Mouse (Mus musculus) kidney, embryonic 14.5 days (tissue): ENCODE measurements around the gene Sass6. TPM values are rescaled to one million over a fixed set of nuclear protein-coding genes. Genes with fewer than 3 reads are reported as not detected.

Experiments used
- ATAC-seq: fragments of 200-750 bp; cut with Nextera tagmentation; 2 replicates; pipeline ENCODE4 v1.8.0; 2017; ENCODE audit warnings: moderate number of reproducible peaks, mild to moderate bottlenecking, moderate TSS enrichment, moderate library complexity; ENCODE audit not compliant: low FRiP score, low TSS enrichment
- H3K27ac ChIP-seq: fragments of 300-500 bp; sonication (generic); 2 replicates; pipeline ENCODE4 v1.5.1; 2014; ENCODE audit warnings: low read depth, mild to moderate bottlenecking, low read length, moderate library complexity, mixed read lengths
- H3K27me3 ChIP-seq: fragments of 300-500 bp; sonication (generic); 2 replicates; pipeline ENCODE4 v1.6.1; 2014; ENCODE audit warnings: mild to moderate bottlenecking, low read length; ENCODE audit not compliant: control insufficient read depth, insufficient read depth
- H3K36me3 ChIP-seq: fragments of 300-500 bp; sonication (generic); 2 replicates; pipeline ENCODE4 v1.6.1; 2014; ENCODE audit warnings: low read length, mixed read lengths; ENCODE audit not compliant: control insufficient read depth, insufficient read depth
- H3K4me1 ChIP-seq: fragments of 300-500 bp; sonication (generic); 2 replicates; pipeline ENCODE4 v1.6.1; 2014; ENCODE audit warnings: low read length, mixed read lengths; ENCODE audit not compliant: control insufficient read depth, insufficient read depth
- H3K4me2 ChIP-seq: fragments of 300-500 bp; sonication (generic); replicated peaks from 2 replicates; pipeline ENCODE4 v1.6.1; 2014; ENCODE audit warnings: low read depth, mild to moderate bottlenecking, low read length
- H3K4me3 ChIP-seq: fragments of 300-500 bp; sonication (generic); 2 replicates; pipeline ENCODE4 v1.5.1; 2014; ENCODE audit warnings: mild to moderate bottlenecking, low read length
- H3K9ac ChIP-seq: fragments of 300-500 bp; sonication (generic); 2 replicates; pipeline ENCODE4 v1.6.1; 2014; ENCODE audit warnings: low read depth, mild to moderate bottlenecking, low read length, moderate library complexity
- H3K9me3 ChIP-seq: fragments of 300-500 bp; sonication (generic); 2 replicates; pipeline ENCODE4 v1.6.1; 2016; ENCODE audit warnings: low read length; ENCODE audit not compliant: control insufficient read depth
- WGBS: fragments of 180-500 bp; shearing (Covaris S2); extraction: QIAGEN DNeasy Blood & Tissue Kit; methylation state at CpG from one replicate; pipeline ENCODE4 v1.1.7; 2014; 5-methylcytosine and 5-hydroxymethylcytosine counted together
- polyA plus RNA-seq: library from polyadenylated mRNA; unstranded; fragments of >200 nt; fragmentation: Nextera tagmentation; extraction: Ambion mirVana; gene quantifications from 2 replicates; pipeline ENCODE4 v1.2.1, GENCODE M21; 2014

Sass6 gene
- polyA plus RNA-seq, 1 experiment from 2014 or later: 30.8 TPM

DNA sequence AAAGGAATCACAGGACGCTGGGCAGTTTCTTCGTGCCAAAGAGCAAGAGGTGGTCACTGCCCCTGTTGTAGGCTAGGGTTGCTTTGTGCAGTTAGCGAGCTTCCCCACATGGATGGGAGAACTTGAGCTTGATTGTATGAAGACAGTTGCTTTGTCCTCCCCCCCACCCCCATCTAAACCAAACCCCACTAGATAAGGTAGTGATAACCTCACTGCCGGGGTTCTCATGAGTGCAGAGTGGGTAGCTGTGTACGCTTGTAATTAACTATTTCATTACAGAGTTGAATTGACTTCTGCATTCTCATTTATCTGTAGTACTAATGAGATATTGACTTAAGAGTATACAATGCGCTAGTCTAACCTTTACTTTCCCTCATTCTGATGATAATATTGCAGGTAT, 24.1 kb downstream of the Sass6 start:
- Histone ChIP-seq H3K4me1 (no peaks in the 10 kb centered on the region), H3K9ac (no peak overlapping the region), H3K9me3 (no peaks in the 10 kb centered on the region), H3K27ac (no peak overlapping the region), H3K27me3 (no peaks in the 10 kb centered on the region), H3K4me3 (no peak overlapping the region), H3K4me2 (no peak overlapping the region), H3K36me3 (peaks cover 43% of the 10 kb centered on the region)
- no peak for ATAC-seq
- 86% methylated on average over 6 of the region's 6 CpGs for WGBS

DNA sequence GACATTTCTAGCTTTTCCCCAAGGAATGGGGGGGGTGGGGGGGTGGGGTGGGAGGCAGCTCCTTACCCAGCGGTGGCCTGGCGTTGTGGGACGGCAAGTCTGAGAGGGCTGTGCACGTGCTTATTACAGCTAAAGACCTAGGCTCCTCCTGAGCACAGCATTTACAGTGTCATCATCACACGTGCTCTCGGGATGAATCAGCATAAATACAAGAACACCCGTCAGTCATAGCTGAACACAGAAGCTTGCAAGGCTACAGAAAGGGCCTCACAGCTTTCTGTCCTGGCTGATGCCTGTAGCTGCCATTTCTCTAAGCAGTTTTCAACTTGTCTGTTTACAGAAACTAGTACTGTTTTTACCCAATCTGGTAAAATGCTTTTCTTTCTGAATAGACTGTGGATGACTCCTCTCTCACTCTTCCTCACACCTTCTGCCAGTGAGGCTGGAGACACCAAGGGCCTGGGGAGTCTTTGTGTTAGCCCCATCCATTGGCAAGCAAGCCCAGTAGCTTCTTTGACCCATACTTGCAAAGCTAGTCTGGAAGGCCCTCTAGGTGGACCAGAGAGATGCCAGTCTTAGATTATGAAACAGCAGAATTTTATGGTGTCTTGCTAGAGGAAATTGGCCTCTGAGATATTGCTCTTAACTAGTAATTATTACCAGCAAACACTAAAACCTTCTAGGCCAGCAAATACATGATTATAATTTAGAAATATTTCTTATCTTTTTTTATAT, 26.0 kb downstream of the Sass6 start:
- no peak overlapping the region for H3K27ac ChIP-seq
- H3K4me3 ChIP-seq: no peak overlapping the region
- WGBS: 97% methylated on average over 7 of the region's 7 CpGs
- no peaks in the 10 kb centered on the region for H3K9me3 ChIP-seq
- no peak overlapping the region for H3K9ac ChIP-seq
- no peaks in the 10 kb centered on the region for H3K4me1 ChIP-seq
- peaks cover 29% of the 10 kb centered on the region; the same call in 1 of the 2 replicates for H3K36me3 ChIP-seq
- H3K4me2 ChIP-seq: no peak overlapping the region
- no peaks in the 10 kb centered on the region for H3K27me3 ChIP-seq
- no peak for ATAC-seq

DNA sequence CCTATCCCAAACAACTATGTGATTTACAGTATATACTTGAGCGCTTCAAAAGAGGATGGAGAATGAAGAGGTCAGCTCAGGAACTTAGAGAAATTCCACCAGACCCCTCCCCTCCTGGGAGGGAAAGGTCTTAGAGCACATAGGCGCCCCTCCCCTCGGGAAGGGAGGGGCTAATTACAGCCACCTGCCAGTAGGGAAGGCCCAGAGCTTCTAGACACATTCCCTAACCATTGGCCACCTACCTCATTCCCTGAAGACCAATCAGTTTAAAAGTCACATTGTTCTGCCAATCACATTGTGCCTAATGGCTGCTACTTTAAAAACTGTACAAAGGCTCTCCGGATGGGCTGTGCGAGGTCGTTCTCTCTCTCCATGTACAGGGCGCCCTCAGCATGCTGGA, 27.9 kb downstream of the Sass6 start:
- H3K4me1 ChIP-seq: no peaks in the 10 kb centered on the region
- 93% methylated on average over 7 of the region's 7 CpGs for WGBS
- H3K4me2 ChIP-seq: no peak overlapping the region
- no peaks in the 10 kb centered on the region for H3K27me3 ChIP-seq
- H3K9ac ChIP-seq: no peak overlapping the region
- H3K27ac ChIP-seq: no peak overlapping the region
- no peaks in the 10 kb centered on the region for H3K9me3 ChIP-seq
- H3K36me3 ChIP-seq: peaks cover 33% of the 10 kb centered on the region; the same call in 1 of the 2 replicates
- H3K4me3 ChIP-seq: no peak overlapping the region
- no peak for ATAC-seq

DNA sequence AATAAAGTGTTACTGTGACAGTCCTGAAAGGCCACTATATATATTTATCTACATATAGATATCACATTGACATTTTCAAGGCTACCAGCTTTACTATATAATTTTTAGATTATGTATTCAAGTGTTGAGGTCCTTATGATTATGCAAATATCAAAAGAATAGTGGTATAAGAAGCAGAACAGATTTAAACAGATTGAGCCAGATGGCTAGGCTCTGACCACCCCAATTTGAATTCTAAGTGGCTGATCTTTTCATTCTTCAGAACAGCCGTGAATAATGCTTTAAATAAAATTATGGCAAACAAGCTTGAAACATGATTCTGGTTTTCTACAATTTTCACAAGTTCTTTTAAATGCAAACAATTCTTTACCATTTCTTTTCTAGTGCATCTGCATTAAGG, 36.7 kb downstream of the Sass6 start:
- no peak overlapping the region for H3K27ac ChIP-seq
- peaks cover 63% of the 10 kb centered on the region for H3K36me3 ChIP-seq
- no peak overlapping the region for H3K9ac ChIP-seq
- ATAC-seq: no peak
- H3K4me2 ChIP-seq: no peak overlapping the region
- 85% methylated on average over 1 of the region's 1 CpGs for WGBS
- no peaks in the 10 kb centered on the region for H3K27me3 ChIP-seq
- no peaks in the 10 kb centered on the region for H3K9me3 ChIP-seq
- no peaks in the 10 kb centered on the region for H3K4me1 ChIP-seq
- no peak overlapping the region for H3K4me3 ChIP-seq

DNA sequence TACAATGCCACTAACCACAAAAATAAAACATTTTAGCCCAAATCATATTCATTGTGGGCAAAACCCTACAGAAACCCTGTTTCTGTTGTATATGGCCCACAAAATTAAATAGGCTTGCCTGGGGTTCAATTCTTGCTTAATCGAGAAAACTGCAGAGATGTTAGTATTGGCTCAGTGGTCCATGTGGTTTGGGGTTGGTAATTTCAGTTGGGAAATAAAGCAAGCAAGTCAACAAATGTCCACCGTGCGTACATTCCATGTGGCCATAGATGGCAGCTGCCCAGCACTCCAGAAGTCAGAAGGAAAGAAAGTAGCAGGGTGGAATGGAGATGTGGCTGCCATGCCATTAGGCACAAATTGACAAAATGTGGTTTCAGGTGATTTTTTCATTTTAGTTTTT, 38.2 kb downstream of the Sass6 start:
- Histone ChIP-seq H3K36me3 (peaks cover 68% of the 10 kb centered on the region), H3K9me3 (no peaks in the 10 kb centered on the region), H3K27me3 (no peaks in the 10 kb centered on the region), H3K4me1 (no peaks in the 10 kb centered on the region), H3K9ac (no peak overlapping the region), H3K4me2 (no peak overlapping the region), H3K4me3 (no peak overlapping the region), H3K27ac (no peak overlapping the region)
- WGBS: 95% methylated on average over 3 of the region's 3 CpGs
- no peak for ATAC-seq

DNA sequence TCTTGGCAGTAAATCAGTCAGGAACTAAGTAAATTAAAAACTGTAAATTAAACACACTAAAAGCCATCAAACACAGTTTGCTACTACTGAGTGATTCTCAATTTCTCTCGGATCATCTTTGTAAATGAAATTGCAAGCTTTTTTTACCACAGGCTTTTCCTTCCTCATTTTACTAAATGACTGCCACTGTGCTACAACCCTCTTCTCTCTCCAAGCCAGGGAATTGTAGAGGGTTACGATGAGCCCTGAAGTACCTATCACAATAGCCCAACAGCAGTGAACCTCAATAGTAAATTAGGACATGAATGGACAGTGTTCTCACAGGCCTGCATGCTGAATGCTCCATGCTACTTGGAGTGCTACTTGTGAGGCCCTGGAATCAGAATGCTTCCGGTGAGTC, 39.3 kb downstream of the Sass6 start:
- Histone ChIP-seq H3K4me1 (no peaks in the 10 kb centered on the region), H3K9ac (no peak overlapping the region), H3K27me3 (no peaks in the 10 kb centered on the region), H3K4me2 (no peak overlapping the region), H3K27ac (no peak overlapping the region), H3K4me3 (no peak overlapping the region), H3K9me3 (no peaks in the 10 kb centered on the region), H3K36me3 (peaks cover 77% of the 10 kb centered on the region)
- WGBS: 90% methylated on average over 3 of the region's 3 CpGs
- no peak for ATAC-seq

DNA sequence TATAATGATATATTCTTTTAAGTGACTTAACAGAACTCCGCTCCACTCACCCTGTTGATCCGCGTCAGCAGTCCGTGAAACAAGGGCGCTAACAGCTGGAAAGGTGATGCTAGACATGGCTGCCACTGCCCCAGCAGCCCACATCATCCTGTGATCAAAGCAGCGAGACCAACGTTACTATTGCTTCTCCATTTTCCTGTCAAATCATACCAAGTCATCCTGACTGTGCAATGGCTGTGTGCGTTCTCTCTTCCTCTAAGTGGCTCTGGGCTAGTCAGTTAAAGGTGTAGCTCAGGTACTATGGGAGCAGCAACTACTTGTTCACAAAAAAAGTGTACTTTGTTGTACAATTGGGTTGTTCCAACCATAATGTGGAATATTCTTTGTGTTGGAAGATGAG, 40.1 kb downstream of the Sass6 start:
- H3K4me2 ChIP-seq: no peak overlapping the region
- H3K4me1 ChIP-seq: no peaks in the 10 kb centered on the region
- H3K9me3 ChIP-seq: no peaks in the 10 kb centered on the region
- no peak overlapping the region for H3K9ac ChIP-seq
- WGBS: 94% methylated on average over 8 of the region's 8 CpGs
- no peak overlapping the region for H3K4me3 ChIP-seq
- ATAC-seq: no peak
- H3K27me3 ChIP-seq: no peaks in the 10 kb centered on the region
- H3K36me3 ChIP-seq: peaks cover 84% of the 10 kb centered on the region
- no peak overlapping the region for H3K27ac ChIP-seq

DNA sequence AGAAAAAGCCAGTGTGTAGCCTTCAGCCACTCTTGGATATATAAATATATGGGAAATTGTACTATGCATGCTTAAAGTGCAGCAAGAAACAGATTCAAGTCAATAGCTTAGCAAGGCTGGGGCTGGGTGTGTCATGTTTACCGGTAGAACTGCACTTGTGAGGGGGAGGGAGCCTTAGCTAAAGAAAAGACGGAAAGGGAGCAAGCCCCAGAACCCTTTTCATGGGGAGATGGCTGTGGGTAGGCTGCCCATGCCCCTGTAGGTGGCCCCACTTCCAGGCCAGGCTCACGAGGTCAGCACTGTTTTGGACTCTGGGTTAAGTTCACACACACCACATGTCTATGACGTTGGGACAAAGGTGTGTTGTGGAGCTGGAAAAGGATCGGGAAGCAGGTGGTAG, 41.0 kb downstream of the Sass6 start:
- H3K4me2 ChIP-seq: no peak overlapping the region
- H3K27ac ChIP-seq: no peak overlapping the region
- H3K9me3 ChIP-seq: no peaks in the 10 kb centered on the region
- H3K4me3 ChIP-seq: no peak overlapping the region
- H3K36me3 ChIP-seq: peaks cover 83% of the 10 kb centered on the region
- 80% methylated on average over 5 of the region's 5 CpGs for WGBS
- H3K27me3 ChIP-seq: no peaks in the 10 kb centered on the region
- no peaks in the 10 kb centered on the region for H3K4me1 ChIP-seq
- ATAC-seq: no peak
- H3K9ac ChIP-seq: no peak overlapping the region

DNA sequence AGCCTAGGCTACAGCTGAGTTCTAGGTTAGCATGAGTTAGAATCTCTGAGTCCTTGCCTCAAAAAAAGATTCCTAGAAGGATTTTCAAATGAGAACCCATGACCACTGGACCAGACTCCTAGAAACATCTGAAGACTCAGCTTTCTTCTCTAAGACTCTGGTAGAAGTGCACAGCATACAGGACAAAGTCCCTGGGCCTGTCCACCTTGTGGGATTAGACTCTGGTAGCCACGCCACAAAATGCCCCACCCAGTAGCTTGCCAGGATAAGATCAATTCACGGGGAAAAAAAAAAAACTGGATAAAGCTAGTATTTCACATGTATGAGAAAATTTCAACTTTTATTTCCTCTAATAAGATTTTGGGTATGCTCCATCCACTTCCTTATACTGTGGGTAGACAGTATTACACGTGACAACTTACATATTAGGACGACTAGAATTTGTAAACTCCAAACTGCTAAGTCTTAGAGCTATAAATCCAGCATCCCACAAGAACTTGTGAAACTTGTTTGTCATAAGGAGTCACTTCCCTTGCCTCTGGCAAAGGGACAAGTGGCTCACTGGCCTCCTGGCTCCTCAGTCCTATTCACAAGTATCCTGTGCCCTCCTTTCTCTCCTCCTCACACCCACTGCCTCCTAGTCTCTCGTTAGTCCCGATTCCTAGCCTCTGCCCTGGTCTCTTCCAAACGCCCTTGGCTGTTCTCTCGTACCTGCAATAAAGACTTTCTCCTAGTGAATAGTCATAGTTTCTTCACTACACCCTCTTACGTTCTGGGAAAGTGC, 43.1 kb downstream of the Sass6 start:
- H3K27ac ChIP-seq: no peak overlapping the region
- no peak for ATAC-seq

More for the DNA sequence above, 43.1 kb downstream of the Sass6 start:
- Histone ChIP-seq H3K27me3 (no peaks in the 10 kb centered on the region), H3K4me3 (no peak overlapping the region), H3K9me3 (no peaks in the 10 kb centered on the region), H3K36me3 (peaks cover 88% of the 10 kb centered on the region), H3K4me1 (no peaks in the 10 kb centered on the region), H3K4me2 (no peak overlapping the region), H3K9ac (no peak overlapping the region)
- 89% methylated on average over 9 of the region's 9 CpGs for WGBS
